Mouse (Mus musculus) midbrain, embryonic 10.5 days (tissue): ENCODE data around the gene Gdf7. TPM values are rescaled to one million over a fixed set of nuclear protein-coding genes. Genes with fewer than 3 reads are reported as not detected.

Source experiments
- DNase-seq: peaks from one replicate; pipeline ENCODE4 v3.0.0-alpha.2; 2017; ENCODE audit warnings: low spot score
- H3K27ac ChIP-seq: fragments of 300-500 bp; sonication (generic); replicated peaks from 2 replicates; pipeline ENCODE4 v1.5.1; 2016; ENCODE audit warnings: mild to moderate bottlenecking
- H3K27me3 ChIP-seq: fragments of 300-500 bp; sonication (generic); 2 replicates; pipeline ENCODE4 v1.6.1; 2016; ENCODE audit warnings: low read depth, mild to moderate bottlenecking; ENCODE audit not compliant: poor library complexity, severe bottlenecking
- H3K36me3 ChIP-seq: fragments of 300-500 bp; sonication (generic); 2 replicates; pipeline ENCODE4 v1.6.1; 2016; ENCODE audit warnings: mild to moderate bottlenecking, moderate library complexity
- H3K4me1 ChIP-seq: fragments of 300-500 bp; sonication (generic); 2 replicates; pipeline ENCODE4 v1.6.1; 2016
- H3K4me3 ChIP-seq: fragments of 300-500 bp; sonication (generic); 2 replicates; pipeline ENCODE4 v1.5.1; 2016; ENCODE audit warnings: mild to moderate bottlenecking, moderate library complexity
- H3K9me3 ChIP-seq: fragments of 300-500 bp; sonication (generic); replicated peaks from 2 replicates; pipeline ENCODE4 v1.6.1; 2016; ENCODE audit warnings: mild to moderate bottlenecking
- WGBS: fragments of 180-500 bp; shearing (Covaris S2); methylation state at CpG from one replicate; pipeline ENCODE4 v1.1.7; 2016; 5-methylcytosine and 5-hydroxymethylcytosine counted together
- polyA plus RNA-seq: library from polyadenylated mRNA; unstranded; fragments of >200 nt; fragmentation: Nextera tagmentation; extraction: Ambion mirVana; gene quantifications from 2 replicates; pipeline ENCODE4 v1.2.1, GENCODE M21; 2016

The Gdf7 gene
- polyA plus RNA-seq, 1 experiment from 2014 or later = 0.48 TPM

DNA sequence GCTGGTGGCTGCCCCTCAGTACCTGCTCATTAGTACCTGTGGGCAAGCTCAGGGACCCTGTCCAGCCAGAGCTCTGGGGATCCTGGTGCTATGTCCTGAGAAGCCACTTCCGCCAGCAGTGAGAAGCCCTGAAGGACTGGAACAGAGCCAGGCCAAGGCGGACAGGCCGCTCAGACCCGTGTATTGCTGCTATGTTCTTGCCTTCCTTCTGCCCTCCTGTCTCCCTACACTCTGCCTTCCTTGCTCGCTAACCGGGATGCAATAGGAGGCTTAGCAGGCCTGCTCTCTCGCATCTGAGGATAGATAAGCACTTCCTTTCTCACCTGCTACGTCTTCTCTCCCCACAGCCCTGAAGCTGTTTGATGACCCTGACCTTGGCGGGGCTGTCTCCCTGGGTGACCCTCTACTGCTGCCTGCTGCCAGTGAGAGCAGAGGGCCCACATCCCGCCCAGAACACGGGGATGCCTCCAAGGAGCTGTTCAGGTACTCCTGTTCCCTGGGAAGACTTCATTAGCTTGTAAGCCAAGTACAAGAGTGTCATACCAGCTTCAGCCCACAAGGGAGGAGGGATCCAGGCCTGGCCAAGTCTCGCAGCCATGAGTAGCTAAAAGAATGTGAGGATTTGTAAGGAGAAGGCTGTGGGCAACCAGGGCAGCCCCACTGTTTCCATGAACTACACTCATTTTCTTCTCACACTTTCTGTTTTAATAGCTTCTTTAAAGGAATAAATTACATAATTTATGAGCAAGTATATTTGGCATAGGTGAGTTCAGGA lies 35.7 kb upstream of the Gdf7 start:
- no peak for DNase-seq
- Histone ChIP-seq H3K4me1 (peaks cover 48% of the 10 kb centered on the region), H3K4me3 (no peak overlapping the region), H3K27me3 (no peaks in the 10 kb centered on the region), H3K27ac (peak overlapping the region; percentile 49; the same call in 1 of the 2 replicates), H3K36me3 (peaks cover 33% of the 10 kb centered on the region), H3K9me3 (no peaks in the 10 kb centered on the region)
- 86% methylated on average over 12 of the region's 12 CpGs for WGBS

DNA sequence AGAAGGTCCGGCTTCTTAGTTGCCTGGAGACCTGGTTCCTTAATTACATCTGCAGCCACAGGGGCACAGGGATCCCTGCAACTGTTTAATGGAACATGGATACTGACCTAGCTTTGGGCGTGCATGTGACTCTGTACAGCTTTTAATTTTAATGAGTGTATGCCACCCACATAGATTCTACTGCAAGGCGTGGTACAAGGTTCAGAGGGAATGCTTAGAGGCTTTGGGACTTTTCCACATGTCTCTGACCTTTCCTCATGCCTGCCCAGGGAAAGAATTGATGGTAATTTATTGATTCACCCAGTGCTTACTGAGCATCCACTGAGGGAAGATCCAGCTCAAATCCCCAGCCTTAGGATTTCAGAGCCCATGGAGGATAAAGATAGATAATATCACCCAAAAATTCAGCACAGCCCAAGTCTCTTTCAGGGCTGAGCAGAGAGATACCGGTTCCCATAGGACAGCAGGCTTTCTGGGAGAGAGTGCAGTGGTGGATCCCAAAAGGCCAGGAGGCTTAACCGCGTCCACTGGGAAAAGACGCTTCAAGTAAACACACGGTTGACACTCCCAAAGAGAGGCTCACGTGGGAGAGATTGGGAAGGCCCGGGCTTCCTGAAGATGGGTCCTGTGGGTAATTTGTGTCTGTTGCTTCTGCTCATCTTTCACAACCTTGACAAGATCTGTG lies 35.0 kb upstream of the Gdf7 start:
- Histone ChIP-seq H3K36me3 (peaks cover 28% of the 10 kb centered on the region), H3K27ac (peak overlapping the region; percentile 49; the same call in 1 of the 2 replicates), H3K27me3 (no peaks in the 10 kb centered on the region), H3K4me3 (no peak overlapping the region), H3K9me3 (no peaks in the 10 kb centered on the region), H3K4me1 (peaks cover 55% of the 10 kb centered on the region)
- no peak for DNase-seq
- WGBS = 89% methylated on average over 10 of the region's 10 CpGs

DNA sequence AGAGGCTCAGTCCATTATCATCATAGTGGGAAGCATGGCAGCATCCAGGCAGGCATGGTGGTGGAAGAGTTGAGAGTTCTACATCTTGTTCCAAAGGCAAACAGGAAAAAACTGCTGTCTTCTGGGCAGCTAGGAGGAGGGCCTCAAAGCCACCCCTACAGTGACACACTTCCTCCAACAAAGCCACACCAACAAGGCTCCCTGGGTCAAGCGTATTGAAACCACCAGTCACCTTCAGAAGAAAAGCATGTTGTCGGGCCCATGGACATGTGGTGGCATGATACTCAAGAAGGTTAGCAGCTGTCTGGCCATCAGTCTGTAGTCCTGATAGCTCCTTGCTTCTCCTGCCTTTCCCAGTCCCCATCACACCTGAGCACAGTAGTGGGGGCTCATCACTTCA lies 33.7 kb upstream of the Gdf7 start:
- DNase-seq = no peak
- H3K4me1 ChIP-seq = peaks cover 61% of the 10 kb centered on the region
- peaks cover 25% of the 10 kb centered on the region for H3K36me3 ChIP-seq
- WGBS = 94% methylated on average over 2 of the region's 2 CpGs
- H3K27ac ChIP-seq = no peak overlapping the region
- H3K4me3 ChIP-seq = no peak overlapping the region
- no peaks in the 10 kb centered on the region for H3K27me3 ChIP-seq
- no peaks in the 10 kb centered on the region for H3K9me3 ChIP-seq

DNA sequence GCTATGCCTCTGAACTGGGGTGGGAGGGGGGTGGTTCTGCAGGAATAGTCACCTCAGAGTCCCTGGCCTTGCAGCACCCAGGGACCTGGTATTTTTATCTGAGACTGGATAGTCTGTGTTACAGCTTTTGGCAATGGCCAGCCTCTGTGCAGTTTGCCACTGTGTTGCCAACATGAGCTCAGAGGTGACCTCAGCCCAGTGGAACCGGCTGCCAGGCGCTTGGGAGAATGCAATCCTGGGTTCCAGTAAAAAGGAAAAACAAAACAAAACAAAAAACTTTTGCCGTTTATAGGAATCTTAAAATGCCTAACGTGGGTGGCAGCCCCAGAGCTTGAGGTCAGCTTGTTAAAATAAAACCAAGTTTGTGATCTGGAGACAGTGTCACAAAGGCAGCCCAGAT lies 32.5 kb upstream of the Gdf7 start:
- no peak overlapping the region for H3K4me3 ChIP-seq
- peaks cover 31% of the 10 kb centered on the region for H3K36me3 ChIP-seq
- H3K9me3 ChIP-seq = no peaks in the 10 kb centered on the region
- H3K27me3 ChIP-seq = no peaks in the 10 kb centered on the region
- DNase-seq = no peak
- peaks cover 48% of the 10 kb centered on the region for H3K4me1 ChIP-seq
- WGBS = 89% methylated on average over 4 of the region's 4 CpGs
- H3K27ac ChIP-seq = no peak overlapping the region

DNA sequence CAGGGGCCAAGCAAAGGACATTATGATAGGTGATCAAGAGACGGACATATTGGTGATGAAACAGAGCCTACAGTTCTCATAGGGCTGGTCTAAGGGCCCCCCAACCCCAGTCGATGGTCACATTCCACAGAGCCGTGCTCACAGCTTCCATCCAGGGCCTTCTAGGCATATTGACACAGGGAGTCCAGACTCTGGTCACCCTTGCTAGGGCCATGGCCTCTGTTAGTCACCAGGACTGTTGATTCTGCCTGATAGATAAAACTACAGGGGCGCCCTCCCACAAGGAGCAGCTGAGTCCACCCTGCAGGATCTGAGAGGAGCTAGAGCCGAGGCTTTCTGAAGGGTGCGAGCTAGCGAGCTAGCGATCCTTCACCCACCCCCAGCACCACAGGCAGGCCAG lies 31.9 kb upstream of the Gdf7 start:
- Histone ChIP-seq H3K9me3 (no peaks in the 10 kb centered on the region), H3K36me3 (peaks cover 38% of the 10 kb centered on the region), H3K27me3 (no peaks in the 10 kb centered on the region), H3K4me1 (peaks cover 42% of the 10 kb centered on the region), H3K27ac (0 out of 2 replicates have a peak overlapping the region, but pooled peaks have one; percentile 13), H3K4me3 (no peak overlapping the region)
- 92% methylated on average over 8 of the region's 8 CpGs for WGBS
- DNase-seq = no peak

DNA sequence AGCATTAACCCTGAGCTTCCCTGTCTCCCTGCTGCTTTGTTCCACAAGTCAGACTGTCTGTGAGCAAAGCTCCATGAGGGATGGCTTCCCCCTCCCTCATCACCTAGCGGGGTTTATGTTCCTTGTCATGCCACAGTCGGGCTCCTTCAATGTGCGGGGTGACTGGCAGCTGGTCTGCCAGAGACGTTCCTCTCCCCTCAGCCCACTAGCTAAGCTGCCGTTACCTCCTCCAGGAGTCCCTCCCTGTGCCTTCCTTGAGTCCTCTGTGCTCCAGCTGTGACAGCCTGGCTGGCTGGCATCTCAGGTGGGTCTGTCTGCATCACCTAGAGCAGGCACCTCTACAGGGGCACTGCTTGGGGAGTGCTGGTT lies 30.4 kb upstream of the Gdf7 start:
- H3K27ac ChIP-seq = peak overlapping the region; percentile 58
- peaks cover 41% of the 10 kb centered on the region for H3K4me1 ChIP-seq
- peaks cover 36% of the 10 kb centered on the region for H3K36me3 ChIP-seq
- 73% methylated on average over 5 of the region's 5 CpGs for WGBS
- no peak overlapping the region for H3K4me3 ChIP-seq
- DNase-seq = no peak
- H3K9me3 ChIP-seq = no peaks in the 10 kb centered on the region
- H3K27me3 ChIP-seq = no peaks in the 10 kb centered on the region

DNA sequence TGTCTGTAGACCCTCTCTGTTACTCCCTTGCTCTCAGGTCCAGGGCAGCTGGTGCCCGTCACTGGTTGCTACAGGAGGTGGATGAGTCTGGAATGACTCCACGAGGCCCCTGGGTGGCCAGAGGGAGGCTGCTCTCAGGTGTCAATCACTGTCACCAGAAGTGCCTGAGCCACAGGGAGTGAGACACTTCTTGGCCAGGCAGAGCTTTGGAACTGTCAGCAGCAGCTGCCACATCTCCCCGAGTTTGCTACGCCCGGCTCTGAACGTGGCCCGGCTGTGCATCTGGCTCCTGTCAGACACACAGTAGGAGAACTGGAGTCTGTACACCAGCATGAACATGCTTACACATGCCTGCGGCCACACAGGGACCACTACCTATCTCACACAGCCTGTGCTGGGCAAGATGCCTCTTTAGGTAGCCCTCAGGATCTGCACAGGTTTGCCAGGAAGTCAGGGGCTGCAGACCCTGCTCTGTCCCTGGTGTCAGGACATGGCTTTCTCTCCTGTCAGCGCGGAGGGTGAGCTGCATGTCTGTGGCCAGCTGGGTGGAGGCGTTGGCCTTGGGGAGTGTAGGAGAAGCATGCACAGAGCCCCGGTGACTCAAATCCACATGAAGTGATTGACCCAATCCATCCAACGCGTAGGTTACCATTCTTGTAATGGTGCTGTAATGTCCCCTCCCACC lies 29.9 kb upstream of the Gdf7 start:
- WGBS = 83% methylated on average over 14 of the region's 14 CpGs
- Histone ChIP-seq H3K4me1 (peaks cover 39% of the 10 kb centered on the region), H3K27me3 (no peaks in the 10 kb centered on the region), H3K9me3 (no peaks in the 10 kb centered on the region), H3K27ac (peak overlapping the region; percentile 58), H3K36me3 (peaks cover 31% of the 10 kb centered on the region), H3K4me3 (no peak overlapping the region)
- DNase-seq = no peak

DNA sequence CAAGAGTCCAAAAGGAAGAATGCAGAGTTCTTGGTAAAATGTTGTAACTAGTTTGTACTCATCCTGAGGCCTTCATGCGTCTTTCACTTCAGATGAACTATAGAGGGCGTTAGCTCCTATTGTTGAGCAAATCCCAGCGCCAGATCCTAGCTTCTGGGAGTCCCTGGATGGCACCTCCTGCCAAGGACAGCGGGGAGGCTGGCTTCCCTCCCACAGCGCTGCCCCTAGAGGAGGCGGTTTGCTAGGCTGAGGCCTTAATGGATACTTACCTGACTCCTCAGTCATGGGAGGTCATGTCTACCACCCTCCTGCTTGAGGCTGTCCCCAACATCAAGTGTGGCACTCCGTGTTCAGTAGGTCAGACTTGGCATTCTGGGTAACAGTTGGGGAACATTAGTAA lies 27.5 kb upstream of the Gdf7 start:
- no peaks in the 10 kb centered on the region for H3K27me3 ChIP-seq
- peaks cover 26% of the 10 kb centered on the region for H3K36me3 ChIP-seq
- no peaks in the 10 kb centered on the region for H3K9me3 ChIP-seq
- no peak for DNase-seq
- no peak overlapping the region for H3K4me3 ChIP-seq
- H3K27ac ChIP-seq = no peak overlapping the region
- H3K4me1 ChIP-seq = peaks cover 39% of the 10 kb centered on the region
- 86% methylated on average over 7 of the region's 7 CpGs for WGBS

DNA sequence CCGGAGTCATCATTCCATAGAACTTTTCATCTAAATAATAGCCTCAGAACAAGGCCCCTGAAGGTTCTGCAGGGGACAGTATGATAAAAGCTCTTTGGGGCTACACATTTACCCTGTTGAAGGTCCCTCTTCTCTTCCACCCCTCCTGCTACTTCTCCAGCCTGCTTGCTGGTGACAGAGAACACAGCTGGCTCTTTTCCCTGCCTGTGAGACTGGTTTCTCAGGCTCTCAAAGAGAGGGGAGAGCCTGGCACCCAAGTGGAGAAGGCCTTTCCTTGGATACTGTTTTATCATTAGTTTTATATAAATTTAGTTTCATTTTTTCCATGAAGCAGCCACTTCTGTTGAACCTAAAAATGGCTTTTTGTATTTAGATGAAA lies 25.9 kb upstream of the Gdf7 start:
- 87% methylated on average over 1 of the region's 1 CpGs for WGBS
- Histone ChIP-seq H3K36me3 (peaks cover 32% of the 10 kb centered on the region), H3K27ac (peak overlapping the region; percentile 90), H3K4me3 (no peak overlapping the region), H3K27me3 (no peaks in the 10 kb centered on the region), H3K4me1 (peaks cover 34% of the 10 kb centered on the region), H3K9me3 (no peaks in the 10 kb centered on the region)
- no peak for DNase-seq

DNA sequence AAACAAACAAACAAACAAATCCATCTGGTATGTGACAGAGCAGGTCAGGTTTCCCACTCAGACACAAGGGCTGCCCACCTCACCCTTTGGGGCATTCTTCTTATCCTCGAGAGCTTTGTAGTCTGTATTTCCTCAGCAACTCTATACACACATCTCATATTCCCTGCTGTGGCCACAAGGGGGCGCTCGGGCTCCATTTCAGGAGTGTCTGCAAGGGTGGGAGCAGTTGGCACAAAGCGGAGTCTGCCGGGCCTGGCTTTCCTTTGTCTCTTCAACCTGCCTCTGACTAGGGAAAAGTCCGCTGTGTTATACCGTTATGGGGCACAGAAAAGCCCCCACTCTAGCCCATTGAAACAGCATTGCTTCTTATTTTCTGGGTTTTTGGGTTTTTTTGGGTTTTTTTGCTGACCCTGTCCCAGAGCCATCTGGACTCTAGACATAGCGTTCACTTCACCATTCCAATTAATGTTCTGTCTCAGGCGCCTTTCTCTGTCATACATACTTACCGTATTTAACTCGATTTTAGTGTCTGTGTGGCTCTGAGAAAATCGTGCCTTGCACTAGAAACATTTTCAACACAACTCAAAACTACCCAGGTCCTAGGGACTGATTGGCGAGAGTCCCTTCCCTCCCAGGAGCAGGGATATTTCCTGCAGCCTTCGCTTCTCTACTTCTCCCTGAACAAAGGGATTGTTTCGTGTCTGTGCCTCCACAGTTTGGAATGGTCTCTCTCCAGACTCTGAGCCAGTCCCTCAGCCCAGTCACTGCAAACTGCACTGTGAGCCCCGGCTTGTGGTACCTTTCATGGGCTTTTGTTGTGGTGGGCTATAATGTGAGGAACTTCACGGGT lies 25.3 kb upstream of the Gdf7 start:
- H3K27ac ChIP-seq = peak overlapping the region; percentile 90
- 30% methylated on average over 17 of the region's 17 CpGs for WGBS
- no peaks in the 10 kb centered on the region for H3K27me3 ChIP-seq
- peaks cover 28% of the 10 kb centered on the region for H3K4me1 ChIP-seq
- peak; percentile 95 for DNase-seq
- no peak overlapping the region for H3K4me3 ChIP-seq
- peaks cover 36% of the 10 kb centered on the region for H3K36me3 ChIP-seq
- no peaks in the 10 kb centered on the region for H3K9me3 ChIP-seq

DNA sequence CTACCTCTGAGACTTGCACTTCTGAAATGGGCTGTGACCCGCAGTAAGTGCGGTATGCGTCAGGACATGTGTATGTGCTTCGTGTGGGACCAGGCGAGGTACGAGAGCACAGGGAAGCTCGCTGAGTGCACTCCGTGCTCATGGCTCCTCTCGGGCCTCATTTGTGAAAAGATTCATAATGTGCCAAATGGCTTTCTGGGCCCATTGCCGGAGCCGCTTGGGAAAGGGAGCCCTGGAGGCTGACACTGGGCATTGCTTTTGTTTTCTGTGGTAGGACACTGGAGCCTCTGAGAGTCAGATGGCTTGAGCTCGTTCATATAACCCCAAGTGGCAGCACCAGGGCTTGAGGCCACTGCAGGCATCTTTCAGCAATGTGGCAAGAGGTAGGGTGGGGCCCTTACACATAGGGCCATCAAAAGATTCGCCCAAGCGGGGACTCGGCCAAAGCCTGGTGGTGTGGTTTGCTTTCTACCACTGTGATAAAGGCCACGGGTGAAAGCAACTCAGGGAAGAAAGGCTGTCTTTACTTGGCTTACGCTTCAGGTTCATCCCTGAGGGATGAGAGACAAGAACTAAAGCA lies 24.3 kb upstream of the Gdf7 start:
- peaks cover 46% of the 10 kb centered on the region for H3K36me3 ChIP-seq
- H3K4me3 ChIP-seq = no peak overlapping the region
- no peak overlapping the region for H3K27ac ChIP-seq
- no peaks in the 10 kb centered on the region for H3K9me3 ChIP-seq
- H3K27me3 ChIP-seq = no peaks in the 10 kb centered on the region
- no peak for DNase-seq
- peaks cover 18% of the 10 kb centered on the region for H3K4me1 ChIP-seq
- WGBS = 90% methylated on average over 17 of the region's 17 CpGs
